Mouse (Mus musculus) midbrain, embryonic 16.5 days (tissue): ENCODE measurements around the gene Ruvbl2. TPM values are rescaled to one million over a fixed set of nuclear protein-coding genes. Genes with fewer than 3 reads are reported as not detected.

Source experiments
- ATAC-seq: fragments of 200-750 bp; cut with Nextera tagmentation; 2 replicates; pipeline ENCODE4 v1.8.0; 2017; ENCODE audit warnings: moderate TSS enrichment
- H3K27ac ChIP-seq: fragments of 300-500 bp; sonication (generic); 2 replicates; pipeline ENCODE4 v1.5.1; 2014; ENCODE audit warnings: mild to moderate bottlenecking, low read length, mixed read lengths
- H3K27me3 ChIP-seq: fragments of 300-500 bp; sonication (generic); 2 replicates; pipeline ENCODE4 v1.6.1; 2014; ENCODE audit warnings: low read depth, low read length, mixed read lengths; ENCODE audit not compliant: control insufficient read depth, insufficient read depth
- H3K36me3 ChIP-seq: fragments of 300-500 bp; sonication (generic); 2 replicates; pipeline ENCODE4 v1.6.1; 2014; ENCODE audit warnings: mild to moderate bottlenecking, low read length, moderate library complexity, mixed read lengths; ENCODE audit not compliant: control insufficient read depth, insufficient read depth
- H3K4me1 ChIP-seq: fragments of 300-500 bp; sonication (generic); 2 replicates; pipeline ENCODE4 v1.6.1; 2014; ENCODE audit warnings: mild to moderate bottlenecking, low read length, mixed read lengths; ENCODE audit not compliant: control insufficient read depth, insufficient read depth
- H3K4me2 ChIP-seq: fragments of 300-500 bp; sonication (generic); 2 replicates; pipeline ENCODE4 v1.6.1; 2014; ENCODE audit warnings: mild to moderate bottlenecking, low read length, mixed read lengths
- H3K4me3 ChIP-seq: fragments of 300-500 bp; sonication (generic); 2 replicates; pipeline ENCODE4 v1.5.1; 2014; ENCODE audit warnings: low read depth, mild to moderate bottlenecking, low read length, moderate library complexity, mixed read lengths
- H3K9ac ChIP-seq: fragments of 300-500 bp; sonication (generic); 2 replicates; pipeline ENCODE4 v1.6.1; 2014; ENCODE audit warnings: low read depth, low read length, mixed read lengths
- H3K9me3 ChIP-seq: fragments of 300-500 bp; sonication (generic); replicated peaks from 2 replicates; pipeline ENCODE4 v1.6.1; 2014; ENCODE audit warnings: mild to moderate bottlenecking, low read length, mixed read lengths; ENCODE audit not compliant: control insufficient read depth, poor library complexity, severe bottlenecking
- WGBS: fragments of 180-500 bp; shearing (Covaris S2); extraction: QIAGEN DNeasy Blood & Tissue Kit; methylation state at CpG from one replicate; pipeline ENCODE4 v1.1.7; 2014; 5-methylcytosine and 5-hydroxymethylcytosine counted together
- polyA plus RNA-seq: library from polyadenylated mRNA; unstranded; fragments of >200 nt; fragmentation: Nextera tagmentation; extraction: Ambion mirVana; gene quantifications from 2 replicates; pipeline ENCODE4 v1.2.1, GENCODE M21; 2015

The Ruvbl2 gene
- polyA plus RNA-seq, 1 experiment from 2014 or later, result 103 TPM

GRCm38 (mm10) chr7:45419859-45420614 is 17.9 kb downstream of the Ruvbl2 start:
- H3K4me3 ChIP-seq, result no peak overlapping the region
- no peaks in the 10 kb centered on the region for H3K4me1 ChIP-seq
- ATAC-seq, result no peak
- no peak overlapping the region for H3K27ac ChIP-seq
- no peak overlapping the region for H3K9ac ChIP-seq
- no peak overlapping the region for H3K4me2 ChIP-seq
- H3K9me3 ChIP-seq, result no peaks in the 10 kb centered on the region
- peaks cover 58% of the 10 kb centered on the region for H3K27me3 ChIP-seq
- peaks cover 36% of the 10 kb centered on the region for H3K36me3 ChIP-seq
- WGBS, result 13% methylated on average over 27 of the region's 27 CpGs

- peaks cover 78% of the 10 kb centered on the region for H3K27me3 ChIP-seq
- H3K4me2 ChIP-seq, result no peak overlapping the region
- H3K4me3 ChIP-seq, result no peak overlapping the region
- peaks cover 18% of the 10 kb centered on the region for H3K36me3 ChIP-seq
- no peaks in the 10 kb centered on the region for H3K9me3 ChIP-seq
- peaks cover 7% of the 10 kb centered on the region for H3K4me1 ChIP-seq
- 14% methylated on average over 13 of the region's 13 CpGs for WGBS
- ATAC-seq, result no peak
- H3K9ac ChIP-seq, result no peak overlapping the region
- H3K27ac ChIP-seq, result no peak overlapping the region
Measured at GRCm38 (mm10) chr7:45417962-45418492, 19.9 kb downstream of the Ruvbl2 start.

GRCm38 (mm10) chr7:45415636-45416035 is 22.3 kb downstream of the Ruvbl2 start:
- Histone ChIP-seq H3K9me3 (no peaks in the 10 kb centered on the region), H3K27me3 (peaks cover 91% of the 10 kb centered on the region), H3K4me2 (peak overlapping the region; percentile 33), H3K27ac (no peak overlapping the region), H3K4me1 (peaks cover 7% of the 10 kb centered on the region), H3K9ac (no peak overlapping the region), H3K4me3 (no peak overlapping the region), H3K36me3 (no peaks in the 10 kb centered on the region; the same call in 1 of the 2 replicates)
- 14% methylated on average over 37 of the region's 37 CpGs for WGBS
- ATAC-seq, result no peak

GRCm38 (mm10) chr7:45414740-45415224 is 23.1 kb downstream of the Ruvbl2 start:
- WGBS, result 42% methylated on average over 12 of the region's 12 CpGs
- Histone ChIP-seq H3K4me1 (peaks cover 7% of the 10 kb centered on the region), H3K4me3 (no peak overlapping the region), H3K27me3 (peaks cover 91% of the 10 kb centered on the region), H3K27ac (no peak overlapping the region), H3K9ac (no peak overlapping the region), H3K9me3 (no peaks in the 10 kb centered on the region), H3K36me3 (no peaks in the 10 kb centered on the region), H3K4me2 (no peak overlapping the region)
- no peak for ATAC-seq

GRCm38 (mm10) chr7:45413864-45414739 is 23.8 kb downstream of the Ruvbl2 start:
- H3K36me3 ChIP-seq, result no peaks in the 10 kb centered on the region
- H3K4me3 ChIP-seq, result peak overlapping the region; percentile 51
- H3K9me3 ChIP-seq, result no peaks in the 10 kb centered on the region
- 2% methylated on average over 23 of the region's 27 CpGs for WGBS
- peak overlapping the region; percentile 67 for H3K9ac ChIP-seq
- H3K27ac ChIP-seq, result no peak overlapping the region
- peaks cover 7% of the 10 kb centered on the region for H3K4me1 ChIP-seq
- H3K4me2 ChIP-seq, result peak overlapping the region; percentile 87
- H3K27me3 ChIP-seq, result peaks cover 93% of the 10 kb centered on the region
- no peak for ATAC-seq

GRCm38 (mm10) chr7:45413113-45413863 is 24.6 kb downstream of the Ruvbl2 start, which contains the start of gene Ntf5:
TSS of gene Ntf5 (plus strand) at chr7:45413695.
- H3K9me3 ChIP-seq, result no peaks in the 10 kb centered on the region
- H3K27ac ChIP-seq, result no peak within 1 kb of the TSS
- peak within 1 kb of the TSS; percentile 67 for H3K9ac ChIP-seq
- peak within 1 kb of the TSS; percentile 87 for H3K4me2 ChIP-seq
- peak within 1 kb of the TSS; percentile 51 for H3K4me3 ChIP-seq
- 7% methylated on average over 16 of the region's 45 CpGs for WGBS
- H3K4me1 ChIP-seq, result peaks cover 7% of the 10 kb centered on the region
- peak; percentile 50 for ATAC-seq
- H3K36me3 ChIP-seq, result no peaks in the 10 kb centered on the region
- peaks cover 93% of the 10 kb centered on the region for H3K27me3 ChIP-seq

- H3K9ac ChIP-seq, result no peak overlapping the region
- no peak overlapping the region for H3K4me2 ChIP-seq
- H3K36me3 ChIP-seq, result no peaks in the 10 kb centered on the region
- peaks cover 93% of the 10 kb centered on the region for H3K27me3 ChIP-seq
- H3K4me3 ChIP-seq, result no peak overlapping the region
- ATAC-seq, result no peak
- no peaks in the 10 kb centered on the region for H3K9me3 ChIP-seq
- H3K27ac ChIP-seq, result no peak overlapping the region
- H3K4me1 ChIP-seq, result peaks cover 7% of the 10 kb centered on the region
- WGBS, result 91% methylated on average over 2 of the region's 2 CpGs
Measured at GRCm38 (mm10) chr7:45412421-45412820, 25.5 kb downstream of the Ruvbl2 start.

GRCm38 (mm10) chr7:45409497-45410163 is 28.3 kb downstream of the Ruvbl2 start:
- H3K4me3 ChIP-seq, result no peak overlapping the region
- no peak for ATAC-seq
- peaks cover 91% of the 10 kb centered on the region for H3K27me3 ChIP-seq
- H3K36me3 ChIP-seq, result no peaks in the 10 kb centered on the region
- no peak overlapping the region for H3K9ac ChIP-seq
- WGBS, result 88% methylated on average over 8 of the region's 8 CpGs
- no peak overlapping the region for H3K27ac ChIP-seq
- H3K4me2 ChIP-seq, result no peak overlapping the region
- H3K9me3 ChIP-seq, result no peaks in the 10 kb centered on the region
- H3K4me1 ChIP-seq, result peaks cover 9% of the 10 kb centered on the region
